Mouse (Mus musculus) CH12.LX (cell line): ENCODE measurements around the gene Stpg4.

ENCODE experiments used
- CTCF ChIP-seq, 2 experiments: IDR thresholded peaks in 1 of 2; conservative IDR thresholded peaks in 1 of 2; 2 replicates each; pipeline ENCODE4 v1.5.1; 2011 to 2012; ENCODE audit warnings: low read depth in 2 of 2, low read length in 2 of 2, improper control_type of control experiment in 1 of 2, inconsistent platforms in 1 of 2, mild to moderate bottlenecking in 1 of 2, moderate library complexity in 1 of 2
- E2F4 ChIP-seq: IDR thresholded peaks from 2 replicates; pipeline ENCODE4 v1.6.1; 2011; ENCODE audit warnings: low read depth, low read length, improper control_type of control experiment; ENCODE audit not compliant: insufficient replicate concordance
- EP300 ChIP-seq: IDR thresholded peaks from 2 replicates; pipeline ENCODE4 v1.6.1; 2011; ENCODE audit warnings: low read length, improper control_type of control experiment
- ETS1 ChIP-seq: conservative IDR thresholded peaks from 2 replicates; pipeline ENCODE4 v1.6.1; 2012; ENCODE audit warnings: low read depth, mild to moderate bottlenecking, inconsistent platforms, low read length, improper control_type of control experiment, moderate library complexity
- HCFC1 ChIP-seq: IDR thresholded peaks from 2 replicates; pipeline ENCODE4 v1.6.1; 2012; ENCODE audit warnings: low read depth, mild to moderate bottlenecking, inconsistent platforms, low read length, improper control_type of control experiment
- IRF4 ChIP-seq: IDR thresholded peaks from 2 replicates; pipeline ENCODE4 v1.6.1; 2014; ENCODE audit warnings: low read depth, mild to moderate bottlenecking, inconsistent platforms, low read length, improper control_type of control experiment
- KAT2A ChIP-seq: IDR thresholded peaks from 2 replicates; pipeline ENCODE4 v1.6.1; 2012; ENCODE audit warnings: low read length, improper control_type of control experiment, inconsistent platforms; ENCODE audit not compliant: insufficient replicate concordance
- MAX ChIP-seq: IDR thresholded peaks from 2 replicates; pipeline ENCODE4 v1.6.1; 2011; ENCODE audit warnings: low read length, improper control_type of control experiment
- MAZ ChIP-seq: IDR thresholded peaks from 2 replicates; pipeline ENCODE4 v1.6.1; 2012; ENCODE audit warnings: low read depth, mild to moderate bottlenecking, inconsistent platforms, low read length, improper control_type of control experiment, moderate library complexity
- POLR2A ChIP-seq: IDR thresholded peaks from 2 replicates; pipeline ENCODE4 v1.6.1; 2011; ENCODE audit warnings: low read depth, mild to moderate bottlenecking, improper control_type of control experiment, low read length
- TCF12 ChIP-seq: IDR thresholded peaks from 2 replicates; pipeline ENCODE4 v1.6.1; 2014; ENCODE audit warnings: low read depth, mild to moderate bottlenecking, inconsistent platforms, low read length, improper control_type of control experiment
- USF1 ChIP-seq: IDR thresholded peaks from 2 replicates; pipeline ENCODE4 v1.6.1; 2014; ENCODE audit warnings: low read depth, mild to moderate bottlenecking, inconsistent platforms, low read length, improper control_type of control experiment
- ZMIZ1 ChIP-seq: IDR thresholded peaks from 2 replicates; pipeline ENCODE4 v1.6.1; 2012; ENCODE audit warnings: low read depth, mild to moderate bottlenecking, inconsistent platforms, low read length, improper control_type of control experiment
- ZNF384 ChIP-seq: IDR thresholded peaks from 2 replicates; pipeline ENCODE4 v1.6.1; 2012; ENCODE audit warnings: low read depth, low read length, improper control_type of control experiment, inconsistent platforms

DNA sequence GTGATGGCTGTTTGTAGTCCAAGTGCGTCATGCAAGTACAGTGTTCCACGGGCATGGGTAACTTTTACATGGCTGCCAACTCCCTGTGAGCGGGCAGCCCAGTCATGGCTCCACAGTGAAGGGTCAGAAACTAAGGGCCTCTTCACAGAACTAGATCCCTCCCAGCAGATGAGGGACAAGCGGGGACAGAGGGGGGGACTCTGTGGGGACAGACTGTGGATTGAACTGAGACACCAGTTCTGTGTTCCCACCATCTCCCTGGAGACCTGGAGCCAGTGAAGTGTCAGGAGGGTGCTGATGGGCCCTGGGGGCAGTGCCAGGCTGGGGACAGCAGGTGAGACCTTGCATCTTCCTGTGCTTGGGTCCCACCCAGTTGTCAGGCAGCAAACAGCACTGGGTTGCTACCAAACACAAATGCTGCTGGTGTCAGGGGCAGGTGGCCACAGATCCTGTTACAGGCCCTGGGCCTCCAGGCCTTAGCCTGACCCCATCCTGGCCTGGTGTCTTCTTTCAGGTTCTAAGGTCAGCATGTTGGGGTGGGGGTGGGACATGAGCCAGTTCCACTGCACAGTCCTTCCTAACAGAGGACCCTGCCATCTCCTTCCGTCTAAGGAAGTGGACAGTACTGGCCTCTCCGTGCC is 50.6 kb downstream of the Stpg4 start:
- TF ChIP-seq E2F4 (no peak), TCF12 (no peak), ETS1 (no peak), EP300 (no peak), MAX (no peak), USF1 (no peak), POLR2A (no peak), ZMIZ1 (no peak), CTCF (conservative IDR thresholded peaks at IDR 0.05 in 1 of 2, IDR thresholded peaks at IDR 0.05 in 1 of 2; ENCODE audit: low read depth in 2 of 2, low read length in 2 of 2) (no peak), MAZ (no peak), ZNF384 (no peak), KAT2A (no peak), IRF4 (no peak), HCFC1 (no peak)
